ENCODE assay signal across 22 mouse cellular contexts in genomic region chr6:98640316-98640715, GRCm38 (mm10).
DNase-seq lines count a peak whose midpoint lies in the region; TF ChIP-seq lines count a peak whose summit lies in the region.
"Had no signal": no experiment of that assay in that cellular context is flagged by ENCODE, and none has a peak within 500 bp of the region (broad histone marks: within the 10 kb centered on the region; RNA-seq: fewer than 3 reads in every experiment).

No protein-coding gene starts in this region.

- H3K36me3 ChIP-seq in C2C12 (ENCODE audit: control insufficient read depth, insufficient read depth) (no peaks in the 10 kb centered on the region), myocyte (ENCODE audit: control insufficient read depth, insufficient read depth) (no peaks in the 10 kb centered on the region)
- H3K36me3 ChIP-seq: embryonic facial prominence, embryonic 10.5 days; embryonic facial prominence, embryonic 12.5 days; forebrain, embryonic 15.5 days; G1E had no signal

- no peak for TF ChIP-seq CTCF in C2C12 (IDR thresholded peaks at IDR 0.05; ENCODE audit: control insufficient read depth, insufficient read depth, insufficient read length)

- H3ac ChIP-seq in C2C12 (ENCODE audit: control insufficient read depth, insufficient read length, low read depth) (no peak overlapping the region), myocyte (ENCODE audit: control insufficient read depth, insufficient read length) (no peak overlapping the region)

- TF ChIP-seq POLR2A in myocyte (IDR thresholded peaks at IDR 0.05; ENCODE audit: insufficient read length, low read depth) = no peak

- H3K79me2 ChIP-seq in C2C12 (ENCODE audit: control insufficient read depth, insufficient read depth) (no peaks in the 10 kb centered on the region), myocyte (ENCODE audit: control insufficient read depth, insufficient read depth) (no peaks in the 10 kb centered on the region)

- H3K79me3 ChIP-seq in C2C12 (ENCODE audit: low read depth) = no peaks in the 10 kb centered on the region

- H3K27me3 ChIP-seq in C2C12 (ENCODE audit: control insufficient read depth, insufficient read depth, insufficient read length) (no peaks in the 10 kb centered on the region), myocyte (ENCODE audit: control insufficient read depth, insufficient read depth, insufficient read length) (no peaks in the 10 kb centered on the region)
- H3K27me3 ChIP-seq: embryonic facial prominence, embryonic 12.5 days; forebrain, embryonic 13.5 days; forebrain, embryonic 15.5 days had no signal

- H3K4me2 ChIP-seq in myocyte (ENCODE audit: low read depth) = no peak overlapping the region
- H3K4me2 ChIP-seq: embryonic facial prominence, embryonic 12.5 days; forebrain, embryonic 13.5 days; forebrain, embryonic 15.5 days had no signal

- no peak overlapping the region for H3K4me3 ChIP-seq in C2C12 (ENCODE audit: insufficient read depth, poor library complexity, severe bottlenecking)
- H3K4me3 ChIP-seq in myocyte = no peak overlapping the region
- H3K4me3 ChIP-seq: embryonic facial prominence, embryonic 10.5 days; embryonic facial prominence, embryonic 12.5 days; forebrain, embryonic 13.5 days; forebrain, embryonic 15.5 days had no signal

- DNase-seq in 3134 (ENCODE audit: extremely low read depth, insufficient read length, low spot score) = peak; percentile 7
- peak; percentile 14 for DNase-seq in Muller cell, postnatal 12 days (ENCODE audit: inconsistent ontology term)
- no peak for DNase-seq in layer of hippocampus, adult 9-11 months
- no peak for DNase-seq in layer of hippocampus, postnatal 25 days (ENCODE audit: extremely low spot score in 1 of 2, low spot score in 1 of 2)
- DNase-seq in layer of hippocampus, adult 8-10 months (ENCODE audit: low spot score in 2 of 2) = no peak
- no peak for DNase-seq in kidney, postnatal 14 days
- DNase-seq: adrenal gland, adult 8-10 months; adrenal gland, postnatal 14 days; adrenal gland, postnatal 36 days; cerebellum, adult 11-12 months; cerebellum, adult 2 months; cerebellum, adult 9-10 months; cerebellum, postnatal 10 days; cerebellum, postnatal 25 days; forebrain, postnatal 0 days had no signal

TF ChIP-seq in C2C12, 6 proteins besides CTCF, POLR2A, EP300 and RAD21:
- TF ChIP-seq CEBPB (IDR thresholded peaks at IDR 0.05; ENCODE audit: low read depth) (peak; percentile 66), MYOD1 (IDR thresholded peaks at IDR 0.05; ENCODE audit: control insufficient read depth, insufficient read length, low read depth) (peak; percentile 11), FOSL1 (IDR thresholded peaks at IDR 0.05; ENCODE audit: insufficient read depth, low read length, poor library complexity, severe bottlenecking) (no peak), MYOG (IDR thresholded peaks at IDR 0.05; ENCODE audit: control insufficient read depth, extremely low read depth, insufficient read length) (no peak)

TF ChIP-seq in myocyte, 11 proteins besides CTCF, POLR2A, EP300 and RAD21:
- no peak for TF ChIP-seq REST (IDR thresholded peaks at IDR 0.05; ENCODE audit: insufficient read depth, insufficient read length)
- TF ChIP-seq MYOG (IDR thresholded peaks at IDR 0.05; ENCODE audit: control insufficient read depth in 1 of 3, insufficient read depth in 1 of 3, insufficient read length in 2 of 3, low read depth in 2 of 3) = no peak
- TF ChIP-seq POLR2AphosphoS2 (IDR thresholded peaks at IDR 0.05; ENCODE audit: insufficient read length, low read depth) = no peak
- no peak for TF ChIP-seq MAX (IDR thresholded peaks at IDR 0.05; ENCODE audit: low read depth)
- no peak for TF ChIP-seq USF1 (IDR thresholded peaks at IDR 0.05; ENCODE audit: low read depth)
- peak; percentile 59; the same call in 1 of the 2 replicates for TF ChIP-seq CEBPB (IDR thresholded peaks at IDR 0.05; ENCODE audit: insufficient read depth, poor library complexity, severe bottlenecking)

Comparison
In these comparisons a context has a peak if more than half of its experiments do, and no peak if none do; other contexts are left out.
1. DNase-seq: peak in 3134 (single experiment) and Muller cell, postnatal 12 days (single experiment); none in layer of hippocampus, adult 9-11 months (single experiment), layer of hippocampus, postnatal 25 days (0 of 2), layer of hippocampus, adult 8-10 months (0 of 2) and kidney, postnatal 14 days (single experiment).